Mouse (Mus musculus) lung, postnatal 0 days (tissue): ENCODE data around the gene Cc2d2a.

Experiments used
- CTCF ChIP-seq: IDR thresholded peaks from 2 replicates; pipeline ENCODE4 v1.5.1; 2016; ENCODE audit warnings: antibody characterized with exemption, mild to moderate bottlenecking
- EP300 ChIP-seq: IDR thresholded peaks from 2 replicates; pipeline ENCODE4 v1.6.1; 2016; ENCODE audit warnings: antibody characterized with exemption, mild to moderate bottlenecking, control low read depth

- TF ChIP-seq CTCF (no peak), EP300 (no peak)
Measured at GRCm38 (mm10) chr5:43732381-43732780, 70.2 kb downstream of the Cc2d2a start.
